Mouse (Mus musculus) stomach, embryonic 14.5 days (tissue): ENCODE measurements around the gene Htr3a. TPM values are rescaled to one million over a fixed set of nuclear protein-coding genes. Genes with fewer than 3 reads are reported as not detected.

Source experiments
- ATAC-seq: fragments of 200-750 bp; cut with Nextera tagmentation; 2 replicates; pipeline ENCODE4 v1.8.0; 2017; ENCODE audit warnings: low read depth, moderate TSS enrichment; ENCODE audit not compliant: insufficient number of reproducible peaks, insufficient read depth, low FRiP score
- H3K27ac ChIP-seq: fragments of 300-500 bp; sonication (generic); 2 replicates; pipeline ENCODE4 v1.5.1; 2014; ENCODE audit warnings: mild to moderate bottlenecking, low read length, moderate library complexity, mixed read lengths
- H3K27me3 ChIP-seq: fragments of 300-500 bp; sonication (generic); 2 replicates; pipeline ENCODE4 v1.6.1; 2014; ENCODE audit warnings: low read length, control low read depth, mixed read lengths; ENCODE audit not compliant: control insufficient read depth, insufficient read depth
- H3K36me3 ChIP-seq: fragments of 300-500 bp; sonication (generic); 2 replicates; pipeline ENCODE4 v1.6.1; 2014; ENCODE audit warnings: mild to moderate bottlenecking, control low read depth, low read length, moderate library complexity, mixed read lengths; ENCODE audit not compliant: control insufficient read depth, insufficient read depth
- H3K4me1 ChIP-seq: fragments of 300-500 bp; sonication (generic); 2 replicates; pipeline ENCODE4 v1.6.1; 2014; ENCODE audit warnings: low read length, control low read depth, mixed read lengths; ENCODE audit not compliant: control insufficient read depth, insufficient read depth
- H3K4me2 ChIP-seq: fragments of 300-500 bp; sonication (generic); replicated peaks from 2 replicates; pipeline ENCODE4 v1.6.1; 2014; ENCODE audit warnings: low read depth, low read length, control low read depth
- H3K4me3 ChIP-seq: fragments of 300-500 bp; sonication (generic); 2 replicates; pipeline ENCODE4 v1.5.1; 2014; ENCODE audit warnings: low read depth, low read length, control low read depth
- H3K9ac ChIP-seq: fragments of 300-500 bp; sonication (generic); replicated peaks from 2 replicates; pipeline ENCODE4 v1.6.1; 2014; ENCODE audit warnings: low read depth, mild to moderate bottlenecking, control low read depth, low read length, moderate library complexity, mixed read lengths
- H3K9me3 ChIP-seq: fragments of 300-500 bp; sonication (generic); 2 replicates; pipeline ENCODE4 v1.6.1; 2016; ENCODE audit warnings: low read depth, low read length, control low read depth; ENCODE audit not compliant: control insufficient read depth
- WGBS: fragments of 180-500 bp; shearing (Covaris S2); extraction: QIAGEN DNeasy Blood & Tissue Kit; methylation state at CpG from one replicate; pipeline ENCODE4 v1.1.7; 2014; 5-methylcytosine and 5-hydroxymethylcytosine counted together
- polyA plus RNA-seq: library from polyadenylated mRNA; unstranded; fragments of >200 nt; fragmentation: Nextera tagmentation; extraction: Ambion mirVana; gene quantifications from 2 replicates; pipeline ENCODE4 v1.2.1, GENCODE M21; 2014

The Htr3a gene
- polyA plus RNA-seq, 1 experiment from 2014 or later, result 0.77 TPM

- H3K4me3 ChIP-seq, result no peak overlapping the region
- H3K4me1 ChIP-seq, result no peaks in the 10 kb centered on the region
- ATAC-seq, result no peak
- H3K36me3 ChIP-seq, result no peaks in the 10 kb centered on the region
- H3K9ac ChIP-seq, result no peak overlapping the region
- 21% methylated on average over 8 of the region's 8 CpGs for WGBS
- no peak overlapping the region for H3K4me2 ChIP-seq
- no peak overlapping the region for H3K27ac ChIP-seq
- H3K9me3 ChIP-seq, result no peaks in the 10 kb centered on the region
- H3K27me3 ChIP-seq, result no peaks in the 10 kb centered on the region
Measured at GRCm38 (mm10) chr9:48898551-48898950, 12.3 kb downstream of the Htr3a start.

GRCm38 (mm10) chr9:48895819-48896536 is 14.9 kb downstream of the Htr3a start:
- 31% methylated on average over 18 of the region's 18 CpGs for WGBS
- no peaks in the 10 kb centered on the region for H3K9me3 ChIP-seq

GRCm38 (mm10) chr9:48894755-48895154 is 16.1 kb downstream of the Htr3a start:
- Histone ChIP-seq H3K27ac (no peak overlapping the region), H3K4me2 (no peak overlapping the region), H3K36me3 (no peaks in the 10 kb centered on the region), H3K4me3 (no peak overlapping the region), H3K27me3 (no peaks in the 10 kb centered on the region), H3K4me1 (no peaks in the 10 kb centered on the region), H3K9ac (no peak overlapping the region), H3K9me3 (no peaks in the 10 kb centered on the region)
- ATAC-seq, result no peak
- 68% methylated on average over 6 of the region's 6 CpGs for WGBS

More at GRCm38 (mm10) chr9:48895819-48896536, 14.9 kb downstream of the Htr3a start:
- no peak overlapping the region for H3K9ac ChIP-seq
- no peak overlapping the region for H3K4me2 ChIP-seq
- H3K36me3 ChIP-seq, result no peaks in the 10 kb centered on the region
- no peak overlapping the region for H3K27ac ChIP-seq
- ATAC-seq, result no peak
- no peaks in the 10 kb centered on the region for H3K27me3 ChIP-seq
- H3K4me3 ChIP-seq, result no peak overlapping the region
- H3K4me1 ChIP-seq, result no peaks in the 10 kb centered on the region

GRCm38 (mm10) chr9:48893986-48894385 is 16.9 kb downstream of the Htr3a start:
- H3K4me2 ChIP-seq, result no peak overlapping the region
- no peaks in the 10 kb centered on the region for H3K4me1 ChIP-seq
- H3K9me3 ChIP-seq, result no peaks in the 10 kb centered on the region
- no peak overlapping the region for H3K9ac ChIP-seq
- no peaks in the 10 kb centered on the region for H3K27me3 ChIP-seq
- no peak for ATAC-seq
- H3K36me3 ChIP-seq, result no peaks in the 10 kb centered on the region
- no peak overlapping the region for H3K4me3 ChIP-seq
- no peak overlapping the region for H3K27ac ChIP-seq
- 26% methylated on average over 3 of the region's 3 CpGs for WGBS

GRCm38 (mm10) chr9:48889093-48889492 is 21.8 kb downstream of the Htr3a start:
- no peaks in the 10 kb centered on the region for H3K9me3 ChIP-seq
- H3K27me3 ChIP-seq, result no peaks in the 10 kb centered on the region
- WGBS, result 84% methylated on average over 7 of the region's 7 CpGs
- no peak for ATAC-seq
- H3K9ac ChIP-seq, result no peak overlapping the region
- no peaks in the 10 kb centered on the region for H3K4me1 ChIP-seq
- H3K4me3 ChIP-seq, result no peak overlapping the region
- H3K4me2 ChIP-seq, result no peak overlapping the region
- H3K27ac ChIP-seq, result no peak overlapping the region
- no peaks in the 10 kb centered on the region for H3K36me3 ChIP-seq

GRCm38 (mm10) chr9:48872896-48873295 is 38.0 kb downstream of the Htr3a start:
- Histone ChIP-seq H3K36me3 (no peaks in the 10 kb centered on the region), H3K4me2 (no peak overlapping the region), H3K4me1 (no peaks in the 10 kb centered on the region), H3K9ac (no peak overlapping the region), H3K4me3 (no peak overlapping the region), H3K27me3 (no peaks in the 10 kb centered on the region), H3K9me3 (no peaks in the 10 kb centered on the region), H3K27ac (no peak overlapping the region)
- 79% methylated on average over 8 of the region's 8 CpGs for WGBS
- ATAC-seq, result no peak

GRCm38 (mm10) chr9:48866523-48867121 is 44.3 kb downstream of the Htr3a start:
- no peak overlapping the region for H3K4me3 ChIP-seq
- H3K27me3 ChIP-seq, result no peaks in the 10 kb centered on the region
- no peak overlapping the region for H3K9ac ChIP-seq
- H3K4me2 ChIP-seq, result no peak overlapping the region
- H3K27ac ChIP-seq, result no peak overlapping the region
- no peaks in the 10 kb centered on the region for H3K9me3 ChIP-seq
- no peak for ATAC-seq
- WGBS, result 73% methylated on average over 12 of the region's 12 CpGs
- no peaks in the 10 kb centered on the region for H3K4me1 ChIP-seq
- H3K36me3 ChIP-seq, result no peaks in the 10 kb centered on the region

GRCm38 (mm10) chr9:48865235-48865634 is 45.7 kb downstream of the Htr3a start:
- H3K9me3 ChIP-seq, result no peaks in the 10 kb centered on the region
- no peak overlapping the region for H3K9ac ChIP-seq
- H3K4me1 ChIP-seq, result no peaks in the 10 kb centered on the region
- H3K36me3 ChIP-seq, result no peaks in the 10 kb centered on the region
- H3K27me3 ChIP-seq, result no peaks in the 10 kb centered on the region
- no peak overlapping the region for H3K4me3 ChIP-seq
- ATAC-seq, result no peak
- 40% methylated on average over 9 of the region's 9 CpGs for WGBS
- no peak overlapping the region for H3K4me2 ChIP-seq
- peak overlapping the region; percentile 2; the same call in 1 of the 2 replicates for H3K27ac ChIP-seq
